Mouse (Mus musculus) adipocyte (in vitro differentiated cells): ENCODE results near the gene Nat9.

Experiments used
- DNase-seq: peaks from one replicate; pipeline ENCODE4 v3.0.0-alpha.2; 2016; ENCODE audit warnings: low spot score

Gene Nat9

GRCm38 (mm10) chr11:115153088-115153487 is 34.6 kb downstream of the Nat9 start:
- no peak for DNase-seq

DNA sequence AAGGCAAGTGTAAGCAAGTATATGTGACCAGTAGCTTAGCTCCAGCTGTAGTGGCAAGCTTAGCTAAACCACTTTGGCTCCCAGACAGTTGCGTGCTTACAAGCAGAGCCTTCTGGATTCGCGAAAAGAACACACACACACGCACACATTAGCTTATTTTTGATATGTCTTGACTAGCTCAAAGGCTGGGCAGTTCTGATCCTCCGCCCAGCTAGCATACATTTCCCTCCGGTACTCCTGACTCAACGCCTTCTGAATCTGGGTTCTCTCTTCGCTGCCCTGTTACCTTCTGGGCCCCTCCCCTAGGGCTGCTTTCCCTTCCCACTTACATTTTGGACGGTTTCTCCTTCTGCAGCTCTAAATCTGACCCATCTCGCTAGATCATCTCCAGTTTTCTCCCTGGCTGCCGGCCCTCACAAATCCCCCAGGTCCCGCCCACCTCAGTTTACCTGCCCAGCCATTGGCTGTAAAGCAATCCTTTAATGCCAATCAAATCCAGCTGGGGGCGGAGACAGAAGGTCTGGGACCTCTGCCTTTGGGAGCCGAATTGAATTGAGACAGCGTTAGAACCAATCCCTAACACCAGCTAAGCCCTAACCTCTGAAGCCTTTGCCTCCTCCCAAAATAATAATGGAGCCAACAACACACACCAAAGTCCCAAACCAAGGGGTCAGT is 35.8 kb downstream of the Nat9 start:
- no peak for DNase-seq

- no peak for DNase-seq
Measured at GRCm38 (mm10) chr11:115150741-115151254, 36.9 kb downstream of the Nat9 start.

DNA sequence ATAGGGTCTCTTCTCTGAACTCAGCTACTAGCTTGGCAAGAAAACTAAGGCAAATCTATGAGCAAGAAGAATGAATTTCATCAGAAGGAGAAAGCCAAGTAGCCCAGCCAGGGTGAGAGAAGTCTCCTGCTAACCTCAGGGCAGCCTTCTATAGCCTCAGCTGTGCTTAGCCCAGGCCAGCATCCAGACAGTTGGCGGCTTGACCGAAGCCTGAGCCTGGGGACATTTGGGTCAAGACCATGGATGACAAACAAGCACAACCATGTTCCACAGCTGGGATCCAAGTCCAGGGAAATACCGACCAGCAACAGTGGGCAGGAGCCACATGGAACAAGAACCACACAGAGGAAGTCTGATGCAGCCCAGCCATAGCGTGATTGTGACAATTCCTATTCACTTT is 39.8 kb downstream of the Nat9 start:
- DNase-seq, result no peak

GRCm38 (mm10) chr11:115141970-115142369 is 45.7 kb downstream of the Nat9 start:
- no peak for DNase-seq

GRCm38 (mm10) chr11:115138597-115139262 is 48.9 kb downstream of the Nat9 start:
- DNase-seq, result no peak

DNA sequence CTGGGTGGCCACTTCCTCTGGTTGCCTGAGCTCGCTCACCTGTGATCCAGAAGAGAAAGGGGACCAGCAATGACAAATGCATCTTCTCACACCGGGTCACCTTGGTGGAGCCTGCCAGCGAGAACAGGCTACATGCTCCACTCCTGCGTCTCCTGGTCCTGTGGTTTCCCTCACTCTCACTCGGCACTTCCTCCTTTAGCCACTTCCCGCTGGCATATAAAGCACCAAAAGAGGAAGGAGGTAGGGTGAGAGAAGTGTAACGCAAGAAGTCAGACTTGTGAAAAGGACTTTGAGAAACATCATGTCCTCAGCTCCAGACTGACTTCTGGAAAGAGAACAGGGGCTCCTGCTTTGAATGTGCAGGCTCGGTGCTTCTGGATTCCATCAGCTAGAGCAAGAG is 53.9 kb downstream of the Nat9 start, which contains the start of gene Cd300lf:
Gene Cd300lf (minus strand): TSS at position 193 of the 400 bp plus-strand sequence.
- no peak for DNase-seq
